Mouse (Mus musculus): Measurements from ENCODE around the gene Ulk1.
A peak's percentile ranks its signal among the peaks of the same experiment; 100 is the strongest.

DNA sequence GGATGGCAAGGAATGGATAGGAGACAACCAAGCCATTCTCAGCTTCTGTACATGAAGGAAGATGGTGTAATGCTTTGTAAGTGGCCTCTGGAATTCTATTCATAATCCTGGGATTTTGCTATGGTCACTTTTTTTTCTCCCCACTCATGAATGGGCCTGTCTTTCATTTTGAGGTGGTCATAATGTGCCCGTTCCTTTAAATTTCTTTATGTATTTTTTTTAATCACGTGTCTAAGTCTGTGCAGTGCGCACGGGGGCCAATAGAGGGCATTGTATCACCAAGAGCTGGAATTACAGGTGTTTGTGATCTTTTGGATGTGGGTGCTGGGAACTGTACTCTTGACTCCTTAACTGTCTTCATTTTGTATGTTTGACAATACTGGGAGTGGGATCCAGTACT, 30.6 kb upstream of the Ulk1 start:
- TF ChIP-seq CTCF (IDR thresholded peaks at IDR 0.05 in 2 of 3, conservative IDR thresholded peaks at IDR 0.05 in 1 of 3; ENCODE audit: control insufficient read depth in 1 of 3, insufficient read depth in 1 of 3, low read depth in 2 of 3, low read length in 3 of 3, poor library complexity in 1 of 3, severe bottlenecking in 1 of 3) (peak; percentile 64 to 74 (median 70)), GATA1 (IDR thresholded peaks at IDR 0.05; ENCODE audit: low read depth, low read length) (no peak), MEF2A (IDR thresholded peaks at IDR 0.05; ENCODE audit: extremely low read depth, insufficient replicate concordance, low read depth, low read length, poor library complexity, severe bottlenecking) (no peak), POLR2A (IDR thresholded peaks at IDR 0.05; ENCODE audit: control insufficient read depth in 1 of 2, insufficient read depth in 1 of 2, low read depth in 1 of 2, low read length in 2 of 2, poor library complexity in 1 of 2) (no peak), NRF1 (IDR thresholded peaks at IDR 0.05; ENCODE audit: insufficient read depth, low read depth, low read length, poor library complexity, severe bottlenecking) (no peak), POLR2AphosphoS5 (IDR thresholded peaks at IDR 0.05; ENCODE audit: borderline replicate concordance, low read depth, low read length) (no peak), TAL1 (IDR thresholded peaks at IDR 0.05; ENCODE audit: low read length) (no peak), HCFC1 (IDR thresholded peaks at IDR 0.05; ENCODE audit: low read depth, low read length) (peak; percentile 33; the same call in 1 of the 2 replicates), ELF1 (IDR thresholded peaks at IDR 0.05; ENCODE audit: low read depth, low read length) (no peak), ZMIZ1 (IDR thresholded peaks at IDR 0.05; ENCODE audit: low read depth, low read length) (no peak), RAD21 (IDR thresholded peaks at IDR 0.05; ENCODE audit: low read depth, low read length) (peak; percentile 54), CHD1 (IDR thresholded peaks at IDR 0.05; ENCODE audit: low read depth, low read length) (no peak)
